Mouse (Mus musculus) urinary bladder, adult 18-20 months (tissue): ENCODE measurements around the gene Pard3.
A peak's percentile ranks its signal among the peaks of the same experiment; 100 is the strongest.
"Not testable (repeated sequence)": the region's sequence is repeated elsewhere in the genome, so short reads cannot be mapped to it uniquely, and the experiment has no call there.

ENCODE experiments used
- DNase-seq, 2 experiments: peaks; one replicate each; pipeline ENCODE4 v3.0.0; 2022; ENCODE audit warnings: low spot score in 2 of 2, mixed read lengths in 2 of 2

The Pard3 gene

DNA sequence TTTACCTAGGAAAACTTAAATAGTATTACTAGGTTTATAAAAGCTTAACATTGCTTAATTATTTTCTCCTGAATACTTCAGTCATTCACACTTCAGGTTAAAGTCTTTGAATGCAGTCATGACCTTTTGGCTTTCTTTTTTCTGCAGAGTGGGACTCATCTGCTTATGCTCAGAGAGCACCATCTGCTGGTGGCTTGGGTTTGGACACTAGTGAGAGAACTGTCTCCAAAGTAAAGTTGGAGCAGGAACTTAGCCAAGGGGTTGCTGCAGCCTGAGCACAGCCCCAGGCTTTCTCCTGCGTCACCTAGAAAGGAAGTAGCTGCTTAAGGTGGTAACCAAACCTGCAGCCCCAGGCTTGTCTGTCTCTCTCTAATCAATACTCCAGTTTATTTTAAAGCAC, 75.5 kb downstream of the Pard3 start:
- DNase-seq = peak; percentile 59 to 61

DNA sequence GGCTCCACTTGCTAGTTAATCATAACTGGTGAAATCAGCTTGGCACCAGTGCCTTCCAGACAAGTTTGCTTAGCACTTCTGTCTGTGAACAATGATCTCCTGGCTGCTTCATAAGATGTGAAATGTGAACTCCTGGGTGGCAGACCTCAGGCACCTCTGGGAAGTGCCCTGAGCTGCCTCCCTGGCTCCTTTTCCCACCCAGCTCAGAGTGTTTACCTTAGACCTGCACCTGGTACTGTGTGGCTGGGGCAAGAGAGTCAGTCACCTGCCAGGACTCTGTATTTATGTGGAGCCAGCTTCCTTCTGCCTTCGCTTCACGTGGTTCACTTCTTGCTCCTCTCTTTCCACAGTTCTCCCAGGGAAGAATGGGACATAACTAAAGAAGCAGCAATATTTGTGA, 77.3 kb downstream of the Pard3 start:
- no peak for DNase-seq

DNA sequence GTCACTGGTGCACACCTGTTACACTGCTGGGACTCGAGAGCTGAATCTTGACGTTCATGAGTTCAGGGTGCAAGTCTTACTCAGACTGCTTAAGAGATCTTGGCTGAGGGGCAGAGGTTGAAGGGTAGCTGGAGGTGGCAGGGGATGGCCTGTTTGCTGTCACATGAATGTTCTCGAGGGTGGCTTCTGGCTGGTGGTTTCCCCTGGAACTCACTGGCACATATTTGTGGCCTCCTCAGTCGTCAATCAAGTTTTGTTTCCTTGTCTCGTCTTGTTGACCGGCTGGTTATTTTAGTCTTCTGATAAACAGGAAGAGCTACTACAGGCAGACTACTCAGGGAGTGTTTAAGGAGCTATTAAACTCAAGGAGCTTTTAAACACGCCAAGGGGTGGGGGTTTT, 79.9 kb downstream of the Pard3 start:
- DNase-seq = peak in 1 of 2 experiments; percentile 43

DNA sequence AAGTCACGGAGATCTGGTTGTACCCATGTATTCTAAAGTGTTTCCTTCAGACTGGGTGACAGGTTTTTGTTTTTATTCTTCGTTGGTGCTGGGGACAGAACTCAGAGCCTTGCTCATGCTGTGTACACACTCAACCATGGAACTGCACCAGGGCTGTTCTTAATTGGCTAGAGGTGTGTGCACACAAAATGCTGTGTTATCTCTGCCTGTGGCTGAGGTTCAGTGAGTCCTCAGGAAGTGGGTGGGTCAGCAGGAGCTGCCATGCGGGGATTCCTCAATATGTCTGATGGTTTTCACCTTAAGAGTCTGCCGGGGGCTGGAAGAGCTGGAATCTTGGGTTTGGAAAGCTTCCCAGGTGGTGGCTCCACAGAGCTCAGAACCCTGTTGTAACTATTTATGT, 80.9 kb downstream of the Pard3 start:
- DNase-seq = no peak

DNA sequence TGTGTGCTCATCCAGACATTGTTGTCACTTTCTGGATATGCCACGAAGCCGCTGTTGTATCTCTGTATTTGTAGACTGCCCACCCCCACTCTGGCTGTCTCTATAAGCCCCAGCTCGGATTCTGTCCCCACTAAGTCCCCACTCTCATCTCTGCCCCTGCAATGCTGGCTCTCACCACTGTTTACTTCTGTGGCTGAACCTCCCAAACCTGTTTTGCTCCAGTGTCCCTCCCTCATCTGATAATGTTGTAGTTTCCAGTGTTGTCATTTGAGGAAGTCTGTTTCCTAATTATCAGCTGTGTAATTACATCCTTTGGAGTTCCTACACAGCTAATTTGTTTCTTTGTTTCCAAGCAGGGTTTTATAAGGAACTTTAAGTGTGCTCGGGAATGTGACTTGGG, 81.4 kb downstream of the Pard3 start:
- DNase-seq = no peak

DNA sequence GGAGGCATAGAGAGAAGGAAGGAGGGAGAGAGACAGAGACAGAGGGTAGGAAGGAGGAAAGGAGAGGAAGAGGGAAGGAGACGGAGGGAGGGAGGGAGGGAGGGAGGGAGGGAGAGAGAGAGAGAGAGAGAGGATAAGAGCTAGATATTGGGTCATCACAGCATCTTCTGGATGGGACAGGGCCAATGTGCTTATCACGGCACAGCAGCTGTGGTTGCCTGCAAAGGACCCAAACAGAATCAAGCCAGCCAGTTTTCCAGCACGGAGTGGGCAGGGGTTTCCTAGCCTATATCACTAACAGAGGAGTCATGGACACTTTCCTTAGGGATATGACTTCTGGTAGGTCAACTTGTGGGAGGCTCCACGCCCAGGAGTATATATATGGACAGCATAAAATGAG, 82.4 kb downstream of the Pard3 start:
- no peak for DNase-seq

DNA sequence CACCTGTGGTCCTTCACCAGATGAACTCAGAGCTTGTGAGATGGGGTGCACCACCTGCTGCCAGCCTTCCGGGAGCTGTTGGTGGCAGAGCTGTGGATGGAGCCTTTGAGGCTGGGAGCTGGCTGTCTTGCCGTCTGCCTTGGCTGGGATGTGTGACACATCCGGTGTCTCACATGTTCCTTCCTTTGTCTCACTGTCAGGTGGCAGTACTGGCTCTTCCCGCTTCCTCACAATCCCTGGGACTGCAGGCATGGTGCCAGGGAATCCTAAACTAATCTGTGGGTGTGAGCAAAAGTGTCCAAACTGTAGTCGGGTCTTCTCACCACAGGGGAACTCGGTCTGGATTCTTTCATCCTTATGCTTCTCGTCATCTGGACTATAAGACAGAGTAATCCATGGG, 85.1 kb downstream of the Pard3 start:
- no peak for DNase-seq

DNA sequence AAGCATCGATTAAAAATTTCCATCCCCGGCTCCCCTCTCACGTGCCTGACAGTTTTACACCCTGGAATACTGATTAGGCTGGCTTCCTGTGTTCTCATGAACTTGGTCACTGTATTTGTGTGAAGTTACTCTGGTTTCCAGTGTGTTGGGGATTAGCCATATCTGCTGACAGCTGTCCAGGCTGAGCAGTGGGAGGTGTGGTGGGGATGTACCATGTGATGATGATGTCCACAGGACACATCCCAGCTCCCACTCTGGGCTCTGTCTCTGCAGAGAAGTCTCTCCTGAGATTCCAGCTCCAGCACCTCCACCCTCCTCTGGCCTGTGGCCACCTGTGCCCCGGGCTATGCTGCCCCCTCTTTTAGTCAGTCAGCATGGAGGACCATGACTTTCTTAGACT, 87.0 kb downstream of the Pard3 start:
- no peak for DNase-seq

DNA sequence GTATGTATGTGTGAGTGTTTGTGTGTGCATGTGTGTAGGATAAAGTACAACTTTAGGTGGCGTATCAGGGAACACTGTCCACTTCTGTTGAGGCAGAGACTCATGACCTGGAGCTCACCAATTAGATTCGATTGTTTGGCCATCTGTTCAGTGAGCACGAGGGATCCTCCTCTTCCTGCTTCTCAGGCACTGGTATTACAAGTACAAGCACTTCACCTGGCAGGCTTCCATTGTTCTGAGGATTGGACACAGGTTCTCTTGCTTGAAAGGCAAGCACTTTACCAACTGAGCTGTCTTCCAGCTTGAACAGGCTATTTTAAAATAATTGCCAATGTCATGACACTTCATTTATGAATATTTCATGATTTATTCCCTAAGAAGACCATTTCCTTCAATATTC, 88.0 kb downstream of the Pard3 start:
- DNase-seq = no peak

DNA sequence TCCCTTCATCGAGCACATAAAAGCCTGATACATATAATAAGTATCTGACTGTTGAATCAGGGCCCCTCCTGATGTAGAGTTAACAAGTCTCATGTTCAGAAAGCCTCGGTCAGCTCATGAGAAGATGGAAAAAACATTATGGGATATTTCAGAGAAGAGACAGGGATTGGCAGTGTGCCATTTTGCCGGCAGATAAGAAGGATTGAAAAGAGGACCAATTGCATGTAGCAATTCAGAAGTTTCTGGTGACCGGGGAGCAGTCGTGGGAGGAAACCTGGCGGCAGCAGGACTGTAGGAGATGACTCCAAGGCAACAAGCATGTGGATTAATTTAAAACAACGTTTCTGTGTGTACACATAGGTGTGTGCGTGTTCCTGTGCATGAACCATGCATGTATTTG, 93.4 kb downstream of the Pard3 start:
- DNase-seq = no peak

DNA sequence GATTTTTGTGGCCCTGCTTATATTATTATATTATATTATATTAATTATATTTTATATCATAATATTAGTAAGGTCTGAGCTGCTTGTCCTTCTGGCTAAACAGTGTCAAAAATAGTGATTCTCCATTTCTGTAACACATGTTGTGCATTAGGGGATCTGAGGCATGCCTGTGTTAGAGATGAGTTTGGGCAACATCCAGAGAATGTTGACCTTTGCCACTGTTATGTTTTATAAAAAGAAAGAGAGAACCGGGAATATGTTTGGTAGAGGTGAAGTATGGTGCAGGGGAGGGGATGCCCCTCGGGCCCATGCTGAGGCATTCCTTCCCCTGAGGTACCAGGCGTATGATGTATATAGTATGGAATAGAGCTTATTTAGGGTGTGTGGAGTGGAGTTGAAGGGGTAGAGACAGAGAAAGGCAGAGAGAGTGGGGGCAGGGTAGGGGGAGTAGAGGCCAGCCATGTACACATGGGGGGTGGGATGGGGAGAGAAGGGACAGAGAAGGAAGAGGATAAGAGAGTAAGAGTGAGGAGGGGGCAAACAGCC, 95.8 kb downstream of the Pard3 start:
- DNase-seq = no peak

DNA sequence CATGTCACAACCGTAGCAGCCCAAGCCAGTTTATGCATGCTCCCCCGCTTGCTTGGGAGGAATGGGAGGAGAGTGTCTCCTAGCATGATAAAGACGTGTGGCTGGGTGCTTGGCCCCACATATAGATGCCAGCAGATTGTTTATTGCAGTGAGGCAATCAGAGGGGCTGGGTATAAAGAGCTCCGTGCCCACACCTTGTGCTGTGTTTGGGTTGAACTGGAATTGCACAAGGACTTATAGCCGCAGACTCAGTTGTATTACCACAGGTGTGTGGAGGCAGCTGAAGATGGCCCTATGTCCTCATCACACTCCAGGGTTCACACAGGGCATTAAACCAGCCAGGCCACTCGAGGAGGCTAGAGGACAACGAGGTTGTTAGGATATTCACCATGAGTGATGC, 98.2 kb downstream of the Pard3 start:
- DNase-seq = no peak

DNA sequence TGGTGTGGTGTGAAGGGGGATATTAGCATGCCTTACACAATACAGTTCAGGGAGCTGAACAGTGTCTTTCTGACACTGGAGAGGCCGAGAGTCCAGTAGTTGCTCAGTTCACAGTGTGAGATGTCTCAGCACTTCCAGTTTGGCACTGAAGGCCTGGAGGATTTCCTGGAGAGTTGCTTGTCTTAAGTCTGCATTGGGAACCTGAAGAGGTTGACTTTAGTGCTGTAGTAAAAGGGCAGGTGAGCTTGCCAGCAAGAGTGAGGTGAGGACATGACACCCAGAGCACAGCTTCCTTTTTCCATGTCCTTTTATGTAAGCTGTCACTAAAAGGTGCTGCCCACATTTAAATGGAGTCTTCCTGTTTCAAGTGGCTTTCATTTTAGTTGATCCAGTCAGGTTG, 99.1 kb downstream of the Pard3 start:
- no peak for DNase-seq

DNA sequence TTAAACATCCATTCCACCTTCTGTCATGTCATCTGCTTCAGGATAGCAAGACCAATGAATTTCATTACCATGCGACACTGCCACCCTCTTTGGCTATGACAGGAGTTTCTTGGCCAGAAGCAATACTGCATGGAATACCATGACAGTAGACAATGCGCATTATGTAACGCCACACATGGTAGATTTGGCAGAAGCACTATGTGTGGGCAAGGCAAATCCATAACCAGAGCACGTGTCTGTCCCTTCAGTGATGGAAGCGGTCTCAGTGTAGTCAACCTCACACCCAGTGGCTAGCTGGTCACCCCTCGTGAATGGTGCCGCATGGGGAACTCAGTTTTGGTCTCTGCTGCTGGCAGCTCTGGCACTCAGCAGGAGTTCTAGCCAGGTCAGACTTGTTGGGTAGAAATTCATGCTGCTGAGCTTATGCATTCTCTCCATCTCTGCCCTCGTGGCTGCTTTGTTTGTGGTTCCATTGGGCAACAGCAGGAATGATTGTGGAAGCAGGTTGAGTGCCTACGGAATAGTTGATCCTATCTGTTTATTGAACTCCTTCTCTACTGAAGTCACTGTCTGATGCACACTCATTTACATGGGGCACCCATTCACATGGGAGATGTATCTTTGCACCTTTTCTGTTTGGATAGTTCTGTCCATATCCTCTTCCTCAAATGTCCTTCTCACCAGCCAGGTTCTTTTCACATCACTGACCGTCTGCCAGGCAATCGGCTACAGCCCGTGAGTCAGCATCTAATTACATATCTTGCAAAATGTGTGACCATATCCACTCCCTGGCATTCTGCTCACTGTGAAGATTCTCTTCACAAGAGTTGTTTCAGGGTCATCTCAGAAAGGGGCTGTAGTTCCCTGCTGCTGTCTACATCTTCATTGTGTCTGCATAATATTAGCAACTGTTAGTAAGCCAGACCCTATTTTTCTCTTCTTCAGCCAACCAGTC, 100.9 kb downstream of the Pard3 start:
- DNase-seq = no peak

DNA sequence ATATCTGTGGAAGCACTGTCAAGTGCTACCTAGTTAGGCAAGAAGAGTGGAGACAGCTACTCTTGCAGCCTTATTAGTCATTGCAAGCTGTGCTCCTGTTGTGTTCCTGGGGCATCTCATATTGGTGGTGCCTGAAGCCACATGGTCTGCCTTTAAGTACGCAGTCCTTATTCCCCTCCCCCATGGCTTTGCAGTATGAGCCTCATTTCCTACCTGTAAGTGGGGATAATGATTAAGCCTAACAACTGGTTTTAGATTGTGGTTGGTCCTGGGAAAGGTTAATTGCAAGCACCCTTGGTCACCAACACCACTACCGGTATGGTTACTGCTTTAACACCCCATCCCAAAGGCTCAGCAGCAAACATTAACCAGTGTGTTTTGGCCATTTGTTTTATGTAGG, 104.8 kb downstream of the Pard3 start:
- DNase-seq = no peak

DNA sequence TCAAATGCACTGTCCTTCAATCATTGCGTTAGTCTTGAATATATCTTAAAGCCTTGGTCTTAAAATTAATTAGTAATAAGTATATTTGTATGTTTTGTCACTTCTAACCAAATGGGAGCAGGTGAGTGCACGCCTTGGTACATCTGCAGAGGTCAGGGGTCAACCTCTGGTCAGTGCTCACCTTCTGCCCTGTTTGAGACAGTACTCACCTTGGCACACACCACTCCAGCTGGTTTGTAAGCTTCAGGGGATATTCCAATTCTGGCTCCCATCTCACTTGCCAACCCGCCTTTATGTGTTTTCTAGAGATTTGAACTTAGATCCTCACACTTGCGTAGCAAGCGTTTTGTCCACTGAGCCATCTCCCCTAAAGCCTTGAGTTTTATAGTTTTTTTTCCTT, 105.7 kb downstream of the Pard3 start:
- no peak for DNase-seq

DNA sequence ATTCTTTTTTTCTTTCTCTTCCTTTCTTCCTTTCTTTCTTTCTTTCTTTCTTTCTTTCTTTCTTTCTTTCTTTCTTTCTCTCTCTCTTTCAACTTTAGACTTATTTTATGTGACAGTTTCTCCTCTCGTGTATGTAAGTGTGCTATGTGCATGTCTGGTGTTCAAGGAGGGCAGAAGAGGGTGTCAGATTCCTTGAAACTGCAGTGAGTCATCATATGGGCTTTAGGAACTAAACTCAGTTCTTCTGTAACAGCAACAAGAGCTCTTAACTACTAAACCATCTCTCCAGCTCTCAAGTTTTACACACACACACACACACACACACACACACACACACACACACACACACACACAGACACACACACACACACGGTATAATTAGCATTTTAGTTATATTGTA, 106.7 kb downstream of the Pard3 start:
- DNase-seq = not testable (repeated sequence)

DNA sequence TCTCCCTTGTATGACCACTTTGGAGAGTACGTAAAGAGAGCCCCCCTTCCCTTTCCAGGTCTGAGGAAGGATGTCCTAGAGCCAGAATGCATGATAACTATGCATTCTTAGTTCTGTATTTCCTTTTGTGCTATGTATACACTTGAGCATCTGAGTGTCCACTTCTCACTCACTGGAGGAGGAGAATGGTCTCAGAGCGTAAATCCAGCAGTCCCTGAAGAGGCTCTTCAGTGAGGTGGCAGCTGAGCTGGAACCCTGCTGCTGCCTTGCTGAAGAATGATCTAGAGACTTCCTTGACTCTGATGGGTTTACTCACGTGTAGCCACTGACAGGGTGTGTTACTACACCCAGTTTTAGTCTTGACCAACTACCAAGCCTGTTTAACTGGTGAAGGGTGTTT, 107.2 kb downstream of the Pard3 start:
- DNase-seq = no peak

DNA sequence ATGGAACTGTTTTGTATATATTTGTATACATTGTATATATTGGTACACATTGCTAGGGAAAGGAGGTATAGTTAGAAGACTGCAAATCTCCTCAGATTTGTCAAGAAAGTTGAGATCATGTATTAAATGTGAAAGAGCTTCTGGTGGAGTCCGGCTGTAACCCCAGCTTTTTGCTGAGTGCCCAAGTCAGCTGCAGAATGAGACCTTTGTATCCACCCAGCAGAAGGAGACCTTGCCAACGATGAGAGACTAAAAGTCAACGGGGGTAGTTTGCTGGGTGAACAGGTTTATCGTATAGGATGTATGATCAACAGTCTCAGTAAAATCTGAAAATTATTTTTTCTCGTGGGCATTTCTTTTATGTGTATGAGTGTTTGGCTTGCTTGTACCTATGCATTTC, 109.8 kb downstream of the Pard3 start:
- DNase-seq = no peak

DNA sequence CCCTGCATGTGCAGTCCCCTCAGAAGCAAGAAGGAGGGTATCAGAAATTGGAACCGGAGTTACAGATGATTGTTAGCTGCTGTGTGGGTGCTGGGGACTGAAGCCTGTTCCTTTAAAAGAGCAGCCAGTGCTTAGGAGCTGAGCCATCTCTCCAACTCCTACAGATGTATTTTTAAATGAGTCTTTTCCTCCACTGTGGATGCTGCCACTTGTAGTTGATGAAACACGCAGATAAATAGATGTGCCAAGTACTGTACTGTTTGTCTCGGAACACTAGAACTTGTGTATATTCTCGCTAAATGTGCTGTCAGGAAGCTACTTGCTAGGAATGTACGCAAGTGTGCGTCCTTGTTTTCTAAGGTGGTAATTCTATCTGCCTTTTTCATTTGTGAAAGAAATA, 110.7 kb downstream of the Pard3 start:
- no peak for DNase-seq

DNA sequence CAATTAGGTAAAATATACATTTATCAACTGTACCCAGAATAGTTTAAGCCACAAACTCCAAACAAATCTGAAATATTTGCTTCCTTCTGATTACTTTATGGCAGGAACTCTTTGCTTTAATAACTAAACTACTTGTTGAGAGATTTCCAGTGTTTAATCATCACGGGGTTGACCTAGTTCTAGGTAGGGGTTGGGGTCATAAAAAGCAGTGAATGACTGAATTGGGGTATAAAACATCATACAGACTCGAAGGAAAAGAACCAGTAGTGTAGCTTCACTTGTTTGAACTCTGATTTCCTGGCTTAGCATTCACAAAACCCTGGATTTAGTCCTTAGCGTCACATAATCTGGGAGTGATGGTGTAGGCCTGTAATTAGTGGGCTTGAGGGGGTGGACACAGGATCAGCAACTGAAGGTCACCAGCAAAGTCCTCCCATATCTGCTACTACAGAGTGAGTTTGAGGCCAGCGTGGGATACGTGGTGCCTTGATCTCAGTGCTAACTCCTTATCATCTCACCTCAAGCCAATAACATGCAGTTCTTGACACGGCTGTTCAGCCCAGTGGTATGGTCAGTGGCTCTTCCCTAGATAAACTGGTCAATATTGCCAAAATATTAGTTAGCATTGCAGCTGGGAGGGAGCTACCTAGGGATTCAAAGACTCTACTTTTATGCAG, 111.6 kb downstream of the Pard3 start:
- DNase-seq = no peak

DNA sequence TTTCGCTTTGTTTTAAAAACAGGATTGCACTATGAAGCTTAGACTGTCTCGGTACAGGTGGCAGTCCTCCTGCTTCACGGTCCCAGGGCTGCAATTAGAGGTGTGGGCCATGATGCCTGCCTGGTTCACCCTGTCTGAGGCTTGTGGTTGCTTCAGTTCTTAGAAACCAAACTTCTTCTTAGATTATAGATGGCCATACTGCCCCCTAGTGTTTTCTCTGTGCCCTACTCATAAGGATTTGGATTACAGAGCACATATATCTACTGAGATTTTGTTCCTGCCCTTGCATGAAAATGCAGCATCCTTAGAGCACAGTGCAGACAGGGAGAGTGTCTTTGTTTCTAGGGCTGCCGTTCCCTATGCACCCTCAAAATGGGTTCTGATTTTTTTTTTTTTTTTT, 114.9 kb downstream of the Pard3 start:
- DNase-seq = no peak

DNA sequence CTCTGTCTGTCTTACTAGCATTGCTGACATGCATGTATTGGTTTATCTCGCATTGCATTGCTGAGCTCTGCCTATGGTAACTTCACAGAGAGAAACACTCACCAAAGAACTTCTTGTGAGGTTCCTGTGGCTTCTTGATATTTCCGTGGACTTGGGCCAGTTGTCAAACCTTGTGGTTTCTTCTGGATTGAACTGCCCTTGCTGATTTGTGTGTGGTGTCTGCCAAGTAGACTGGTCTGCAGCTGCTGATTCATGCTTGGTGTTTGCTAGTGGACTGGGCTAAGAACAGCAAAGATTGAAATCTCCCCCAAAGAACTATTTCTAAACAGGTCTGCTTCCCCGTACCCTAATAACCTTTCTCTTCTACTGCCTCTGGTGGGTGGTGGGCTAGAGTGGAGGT, 117.6 kb downstream of the Pard3 start:
- DNase-seq = no peak
